Mouse (Mus musculus) C2C12 (cell line): ENCODE measurements around the gene Hist1h1a. TPM values are rescaled to one million over a fixed set of nuclear protein-coding genes. Genes with fewer than 3 reads are reported as not detected.

Experiments
- H3K27me3 ChIP-seq: one replicate; pipeline ENCODE4 v1.6.1; 2011; ENCODE audit not compliant: control insufficient read depth, insufficient read depth, insufficient read length
- H3K36me3 ChIP-seq: one replicate; pipeline ENCODE4 v1.6.1; 2011; ENCODE audit not compliant: control insufficient read depth, insufficient read depth
- H3K4me3 ChIP-seq: one replicate; pipeline ENCODE4 v1.5.1; 2011; ENCODE audit warnings: mild to moderate bottlenecking, control low read depth; ENCODE audit not compliant: poor library complexity, insufficient read depth, severe bottlenecking
- H3K79me2 ChIP-seq: one replicate; pipeline ENCODE4 v1.6.1; 2011; ENCODE audit not compliant: control insufficient read depth, insufficient read depth
- H3K79me3 ChIP-seq: one replicate; pipeline ENCODE4 v1.6.1; 2011; ENCODE audit warnings: low read depth, control low read depth
- H3ac ChIP-seq: one replicate; pipeline ENCODE3; 2011; ENCODE audit warnings: low read depth; ENCODE audit not compliant: control insufficient read depth, insufficient read length
- CEBPB ChIP-seq: IDR thresholded peaks from one replicate; pipeline ENCODE4 v1.6.1; 2011; ENCODE audit warnings: low read depth, mild to moderate bottlenecking, control low read depth, moderate library complexity
- CTCF ChIP-seq: IDR thresholded peaks from one replicate; pipeline ENCODE4 v1.5.1; 2011; ENCODE audit not compliant: control insufficient read depth, insufficient read depth, insufficient read length
- FOSL1 ChIP-seq: IDR thresholded peaks from one replicate; pipeline ENCODE4 v1.8.0; 2011; ENCODE audit warnings: mild to moderate bottlenecking, low read length; ENCODE audit not compliant: poor library complexity, insufficient read depth, severe bottlenecking
- MAX ChIP-seq: IDR thresholded peaks from one replicate; pipeline ENCODE4 v1.6.1; 2011; ENCODE audit warnings: mild to moderate bottlenecking, control low read depth
- MYOD1 ChIP-seq: IDR thresholded peaks from one replicate; pipeline ENCODE4 v1.6.1; 2011; ENCODE audit warnings: low read depth; ENCODE audit not compliant: control insufficient read depth, insufficient read length
- MYOG ChIP-seq: IDR thresholded peaks from one replicate; pipeline ENCODE4 v1.6.1; 2011; ENCODE audit not compliant: control insufficient read depth, insufficient read length; ENCODE audit errors: extremely low read depth
- USF1 ChIP-seq: IDR thresholded peaks from one replicate; pipeline ENCODE4 v1.6.1; 2011; ENCODE audit warnings: low read depth, mild to moderate bottlenecking, control low read depth, moderate library complexity
- polyA plus RNA-seq: library from polyadenylated mRNA; unstranded; fragments of >200 nt; fragmentation: generic; extraction: Trizol; gene quantifications from one replicate; pipeline ENCODE4 v1.2.1, GENCODE M21; 2012; ENCODE audit warnings: missing spikeins

The Hist1h1a gene
- polyA plus RNA-seq, 1 experiment, result 1.5 TPM

DNA sequence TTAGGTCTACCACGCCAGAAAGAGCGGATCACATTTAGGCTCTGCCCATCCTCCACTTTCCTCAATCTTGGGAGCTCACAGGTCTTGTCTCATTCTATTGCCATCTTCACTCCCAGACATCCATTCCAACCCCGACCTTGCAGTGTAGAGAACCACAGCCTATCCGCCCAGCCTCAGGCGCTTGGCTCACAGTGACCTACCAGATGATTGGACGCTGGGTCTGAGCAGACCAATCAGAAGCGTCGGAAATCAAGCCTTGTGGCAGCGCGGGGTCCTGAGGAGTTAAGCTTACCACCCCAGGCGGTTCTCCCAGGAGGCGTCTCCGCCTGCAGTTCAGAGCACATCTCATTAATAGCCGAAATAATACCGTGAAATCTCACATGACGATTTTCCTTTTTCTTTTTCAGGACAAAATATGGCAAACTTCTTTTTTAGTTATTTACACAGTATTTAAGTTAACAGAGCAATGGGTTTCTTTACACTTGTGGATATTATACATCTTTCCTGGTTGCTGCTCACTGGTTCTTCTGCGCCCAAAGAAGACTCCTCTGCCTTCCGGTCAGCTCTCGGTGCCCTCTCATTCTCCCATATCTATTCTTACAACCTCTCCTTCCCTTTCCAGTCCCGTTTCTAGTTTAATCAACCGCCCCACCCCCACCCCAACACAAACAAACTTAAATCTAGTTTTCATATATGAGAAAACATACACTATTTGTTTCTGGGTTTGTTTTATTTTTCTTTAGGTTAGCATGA, 9.3 kb downstream of the Hist1h1a start:
- Histone ChIP-seq H3K27me3 (no peaks in the 10 kb centered on the region), H3K4me3 (no peak overlapping the region), H3K36me3 (no peaks in the 10 kb centered on the region), H3K79me2 (no peaks in the 10 kb centered on the region), H3K79me3 (no peaks in the 10 kb centered on the region), H3ac (no peak overlapping the region)
- no peak for TF ChIP-seq MAX
- no peak for TF ChIP-seq USF1
- TF ChIP-seq MYOG, result no peak
- TF ChIP-seq MYOD1, result no peak
- no peak for TF ChIP-seq FOSL1
- no peak for TF ChIP-seq CEBPB
- no peak for TF ChIP-seq CTCF

DNA sequence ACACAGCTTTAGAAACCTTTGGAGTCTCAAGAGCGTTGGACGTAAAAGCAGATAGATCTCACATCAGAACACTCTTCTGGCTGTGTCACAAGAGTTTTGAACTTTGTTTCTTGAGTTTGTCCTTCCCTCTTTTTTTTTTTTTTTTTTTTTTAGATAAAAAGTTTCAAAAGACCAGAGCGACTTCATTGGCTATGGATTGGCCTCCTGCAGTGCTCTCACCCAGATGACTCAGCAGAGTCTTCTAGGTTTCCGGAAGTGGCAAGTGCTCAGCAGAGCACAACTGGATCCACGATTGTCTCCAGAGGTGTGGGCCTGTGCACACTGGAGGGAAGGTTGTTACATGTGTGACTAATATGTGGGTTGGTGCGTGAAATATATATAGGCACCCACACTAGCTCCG, 14.9 kb downstream of the Hist1h1a start:
- no peak overlapping the region for H3ac ChIP-seq
- no peak overlapping the region for H3K4me3 ChIP-seq
- H3K27me3 ChIP-seq, result no peaks in the 10 kb centered on the region
- TF ChIP-seq MAX (no peak), MYOG (no peak), MYOD1 (no peak), CTCF (no peak), USF1 (no peak)
- H3K36me3 ChIP-seq, result no peaks in the 10 kb centered on the region
- H3K79me3 ChIP-seq, result no peaks in the 10 kb centered on the region
- no peaks in the 10 kb centered on the region for H3K79me2 ChIP-seq

DNA sequence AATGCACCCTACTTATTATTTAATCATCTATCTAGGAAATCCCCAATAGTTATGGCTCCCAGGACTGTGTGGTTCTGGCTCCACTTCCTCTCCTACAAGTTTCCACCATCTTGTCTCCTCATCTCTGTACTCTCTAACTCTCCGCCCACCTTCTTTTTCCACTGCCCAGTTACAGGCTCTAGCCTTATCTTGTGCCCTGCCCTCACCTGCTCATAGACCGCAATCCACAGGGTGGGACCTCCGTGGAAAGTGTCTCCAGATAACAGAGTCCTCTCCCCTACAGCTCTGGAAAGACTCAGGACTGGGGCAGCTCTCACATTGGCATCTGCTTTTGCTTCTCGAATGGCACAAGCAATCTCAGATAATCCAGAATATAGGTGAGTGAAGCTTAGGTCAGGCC, 15.6 kb downstream of the Hist1h1a start:
- Histone ChIP-seq H3K79me3 (no peaks in the 10 kb centered on the region), H3K27me3 (no peaks in the 10 kb centered on the region), H3K36me3 (no peaks in the 10 kb centered on the region), H3ac (no peak overlapping the region), H3K79me2 (no peaks in the 10 kb centered on the region), H3K4me3 (no peak overlapping the region)
- TF ChIP-seq MAX (no peak), CTCF (no peak), MYOD1 (no peak), CEBPB (no peak), USF1 (no peak)

DNA sequence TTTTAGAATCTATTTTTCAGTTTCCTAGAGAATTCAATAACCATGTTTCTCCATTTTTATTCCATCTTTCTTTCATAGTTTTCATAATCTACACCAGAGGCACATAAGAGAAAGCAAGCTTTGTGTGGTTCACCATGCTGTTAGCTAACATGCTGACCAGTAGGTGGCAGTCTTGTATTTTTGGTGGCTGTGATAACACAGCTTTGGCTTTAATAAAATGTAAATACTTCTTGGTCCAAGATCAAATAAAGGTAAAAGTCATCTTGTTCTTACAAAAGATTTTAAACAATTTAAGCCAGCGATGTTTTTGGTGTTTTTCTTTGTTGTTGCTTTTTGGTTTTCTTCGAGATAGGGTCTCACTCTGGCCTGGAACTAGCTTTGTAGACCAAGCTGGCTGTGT, 29.1 kb downstream of the Hist1h1a start:
- TF ChIP-seq MYOD1, result no peak
- no peak for TF ChIP-seq USF1
- no peak for TF ChIP-seq MAX
- peak; percentile 42 for TF ChIP-seq CTCF
- Histone ChIP-seq H3K27me3 (peaks cover 21% of the 10 kb centered on the region), H3K36me3 (no peaks in the 10 kb centered on the region), H3K79me3 (no peaks in the 10 kb centered on the region), H3K79me2 (no peaks in the 10 kb centered on the region), H3K4me3 (no peak overlapping the region), H3ac (no peak overlapping the region)

DNA sequence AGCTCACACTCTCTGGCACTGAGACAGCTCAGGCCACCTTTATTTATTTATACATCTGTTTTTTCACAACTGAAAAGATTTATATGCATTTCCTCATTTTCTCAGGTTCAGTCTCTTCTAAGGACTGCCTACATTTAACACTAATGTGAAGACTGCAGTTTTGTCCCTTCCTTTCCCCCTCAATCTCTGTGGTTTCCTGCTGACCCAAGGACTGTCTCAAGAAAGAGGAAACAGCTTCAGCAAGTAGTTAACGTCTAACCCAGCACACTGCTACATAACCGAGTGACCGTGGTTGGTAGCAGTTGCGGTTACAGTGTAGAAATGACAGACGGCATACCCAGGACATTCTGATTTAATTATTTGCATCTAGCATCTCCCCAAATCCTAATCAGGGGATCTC, 35.9 kb downstream of the Hist1h1a start:
- TF ChIP-seq USF1 (no peak), CEBPB (no peak), MYOD1 (no peak), MAX (no peak), MYOG (no peak), FOSL1 (no peak), CTCF (no peak)
- Histone ChIP-seq H3K79me2 (no peaks in the 10 kb centered on the region), H3ac (no peak overlapping the region), H3K79me3 (no peaks in the 10 kb centered on the region), H3K27me3 (peaks cover under 1% of the 10 kb centered on the region), H3K36me3 (no peaks in the 10 kb centered on the region), H3K4me3 (no peak overlapping the region)

DNA sequence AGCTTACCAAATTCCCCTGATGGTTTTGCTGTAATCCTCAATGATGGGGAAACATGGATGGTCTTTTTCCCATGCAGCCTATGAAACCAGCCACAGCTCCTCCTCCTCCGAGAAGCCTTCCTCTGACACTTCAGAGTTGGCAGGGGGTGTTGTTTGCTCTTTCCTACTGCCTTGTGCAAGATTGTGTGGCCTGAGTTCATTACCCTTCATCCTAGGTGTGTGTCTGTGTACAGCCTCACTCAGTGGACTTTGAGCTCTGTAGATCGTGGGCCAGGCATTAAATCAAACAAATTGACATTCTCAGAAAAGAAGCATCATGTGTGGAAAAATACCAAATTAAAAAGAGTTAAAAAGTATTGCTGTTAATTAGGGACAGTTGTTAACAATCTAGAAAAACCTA, 41.1 kb downstream of the Hist1h1a start:
- no peaks in the 10 kb centered on the region for H3K79me2 ChIP-seq
- H3K27me3 ChIP-seq, result peaks cover 9% of the 10 kb centered on the region
- no peaks in the 10 kb centered on the region for H3K79me3 ChIP-seq
- no peak for TF ChIP-seq MYOG
- TF ChIP-seq MYOD1, result no peak
- TF ChIP-seq CEBPB, result no peak
- TF ChIP-seq MAX, result no peak
- no peak for TF ChIP-seq CTCF
- no peak overlapping the region for H3K4me3 ChIP-seq
- H3K36me3 ChIP-seq, result no peaks in the 10 kb centered on the region
- H3ac ChIP-seq, result no peak overlapping the region
